Mouse (Mus musculus) MEL (cell line): ENCODE results near the gene Cd274. TPM values are rescaled to one million over a fixed set of nuclear protein-coding genes. Genes with fewer than 3 reads are reported as not detected.

ENCODE experiments used
- DNase-seq: peaks from one replicate; pipeline ENCODE4 v3.0.0; 2011; ENCODE audit warnings: low read depth, low spot score
- H3K27ac ChIP-seq: 2 replicates; pipeline ENCODE4 v1.5.1; 2012; ENCODE audit warnings: low read depth, mild to moderate bottlenecking, control low read depth, low read length, moderate library complexity; ENCODE audit not compliant: control insufficient read depth
- H3K27me3 ChIP-seq, 2 experiments: fragments of 150-350 bp in 1 of 2; sonication (generic) in 1 of 2; 2 replicates each; pipeline ENCODE4 v1.6.1; 2012; ENCODE audit warnings: low read length in 2 of 2, mild to moderate bottlenecking in 2 of 2, improper control_type of control experiment in 1 of 2, moderate library complexity in 1 of 2; ENCODE audit not compliant: insufficient read depth in 2 of 2, control insufficient read depth in 1 of 2
- H3K36me3 ChIP-seq, 2 experiments: 2 replicates each; pipeline ENCODE4 v1.6.1; 2012 to 2014; ENCODE audit warnings: low read length in 2 of 2, improper control_type of control experiment in 1 of 2, inconsistent platforms in 1 of 2, mild to moderate bottlenecking in 1 of 2; ENCODE audit not compliant: insufficient read depth in 2 of 2, control insufficient read depth in 1 of 2
- H3K4me1 ChIP-seq, 2 experiments: fragments of 150-350 bp in 1 of 2; sonication (generic) in 1 of 2; 2 replicates each; pipeline ENCODE4 v1.6.1; 2012; ENCODE audit warnings: low read length in 2 of 2, improper control_type of control experiment in 1 of 2, mild to moderate bottlenecking in 1 of 2; ENCODE audit not compliant: insufficient read depth in 2 of 2, control insufficient read depth in 1 of 2
- H3K4me3 ChIP-seq, 2 experiments: fragments of 150-350 bp in 1 of 2; sonication (generic) in 1 of 2; 2 replicates each; pipeline ENCODE4 v1.5.1; 2012; ENCODE audit warnings: low read depth in 2 of 2, low read length in 2 of 2, mild to moderate bottlenecking in 2 of 2, moderate library complexity in 2 of 2, control low read depth in 1 of 2, improper control_type of control experiment in 1 of 2; ENCODE audit not compliant: control insufficient read depth in 1 of 2, insufficient read depth in 1 of 2
- H3K79me2 ChIP-seq: 2 replicates; pipeline ENCODE4 v1.6.1; 2012; ENCODE audit warnings: mild to moderate bottlenecking, low read length, moderate library complexity; ENCODE audit not compliant: control insufficient read depth, poor library complexity, insufficient read depth
- H3K9ac ChIP-seq: 2 replicates; pipeline ENCODE4 v1.6.1; 2012; ENCODE audit warnings: low read depth, mild to moderate bottlenecking, control low read depth, low read length, moderate library complexity; ENCODE audit not compliant: control insufficient read depth, poor library complexity, severe bottlenecking
- H3K9me3 ChIP-seq: fragments of 150-350 bp; sonication (generic); replicated peaks from 2 replicates; pipeline ENCODE4 v1.6.1; 2012; ENCODE audit warnings: mild to moderate bottlenecking, low read length, improper control_type of control experiment, moderate library complexity; ENCODE audit not compliant: insufficient read depth
- CTCF ChIP-seq, 3 experiments: IDR thresholded peaks in 2 of 3; conservative IDR thresholded peaks in 1 of 3; 2 replicates each; pipeline ENCODE4 v1.5.1; 2011 to 2012; ENCODE audit warnings: low read length in 3 of 3, low read depth in 2 of 3, mild to moderate bottlenecking in 2 of 3, improper control_type of control experiment in 1 of 3, inconsistent platforms in 1 of 3, mixed read lengths in 1 of 3, moderate library complexity in 1 of 3; ENCODE audit not compliant: control insufficient read depth in 1 of 3, insufficient read depth in 1 of 3, poor library complexity in 1 of 3, severe bottlenecking in 1 of 3
- E2F4 ChIP-seq: IDR thresholded peaks from 2 replicates; pipeline ENCODE4 v1.6.1; 2011; ENCODE audit warnings: low read depth, low read length, improper control_type of control experiment, borderline replicate concordance
- GATA1 ChIP-seq: IDR thresholded peaks from 2 replicates; pipeline ENCODE4 v1.6.1; 2011; ENCODE audit warnings: low read depth, low read length, improper control_type of control experiment
- JUND ChIP-seq: IDR thresholded peaks from 2 replicates; pipeline ENCODE4 v1.6.1; 2011; ENCODE audit warnings: low read depth, mild to moderate bottlenecking, improper control_type of control experiment, low read length
- KAT2A ChIP-seq: conservative IDR thresholded peaks from 2 replicates; pipeline ENCODE4 v1.6.1; 2012; ENCODE audit warnings: low read depth, low read length, improper control_type of control experiment, inconsistent platforms
- MAFK ChIP-seq: IDR thresholded peaks from 2 replicates; pipeline ENCODE4 v1.6.1; 2011; ENCODE audit warnings: low read depth, mild to moderate bottlenecking, low read length, improper control_type of control experiment, borderline replicate concordance
- MAZ ChIP-seq: IDR thresholded peaks from 2 replicates; pipeline ENCODE4 v1.6.1; 2012; ENCODE audit warnings: low read depth, mild to moderate bottlenecking, inconsistent platforms, low read length, improper control_type of control experiment
- MEF2A ChIP-seq: IDR thresholded peaks from 2 replicates; pipeline ENCODE4 v1.6.1; 2014; ENCODE audit warnings: low read depth, mild to moderate bottlenecking, inconsistent platforms, low read length, improper control_type of control experiment; ENCODE audit not compliant: poor library complexity, insufficient replicate concordance, severe bottlenecking; ENCODE audit errors: extremely low read depth
- POLR2A ChIP-seq, 2 experiments: IDR thresholded peaks; 2 replicates each; pipeline ENCODE4 v1.6.1; 2011 to 2012; ENCODE audit warnings: low read length in 2 of 2, mild to moderate bottlenecking in 2 of 2, control low read depth in 1 of 2, improper control_type of control experiment in 1 of 2, low read depth in 1 of 2, moderate library complexity in 1 of 2; ENCODE audit not compliant: control insufficient read depth in 1 of 2, insufficient read depth in 1 of 2, poor library complexity in 1 of 2
- POLR2AphosphoS2 ChIP-seq: IDR thresholded peaks from 2 replicates; pipeline ENCODE4 v1.6.1; 2011; ENCODE audit warnings: low read length, improper control_type of control experiment
- POLR2AphosphoS5 ChIP-seq: IDR thresholded peaks from 2 replicates; pipeline ENCODE4 v1.6.1; 2012; ENCODE audit warnings: low read depth, borderline replicate concordance, mild to moderate bottlenecking, inconsistent platforms, low read length, moderate library complexity, mixed read lengths
- SIN3A ChIP-seq: IDR thresholded peaks from 2 replicates; pipeline ENCODE4 v1.6.1; 2012; ENCODE audit warnings: low read length, improper control_type of control experiment, inconsistent platforms
- TCF12 ChIP-seq: IDR thresholded peaks from 2 replicates; pipeline ENCODE4 v1.6.1; 2014; ENCODE audit warnings: low read depth, mild to moderate bottlenecking, inconsistent platforms, low read length, improper control_type of control experiment, moderate library complexity
- ZNF384 ChIP-seq: IDR thresholded peaks from 2 replicates; pipeline ENCODE4 v1.6.1; 2012; ENCODE audit warnings: low read depth, mild to moderate bottlenecking, inconsistent platforms, low read length, improper control_type of control experiment
- polyA plus RNA-seq, 2 experiments: library from polyadenylated mRNA; stranded (reverse) in 1 of 2; unstranded in 1 of 2; fragments of >175 nt in 1 of 2; fragments of >200 nt in 1 of 2; gene quantifications; 2 replicates each; pipeline versions ENCODE4 v1.2.1 to v1.2.4; 2012; ENCODE audit warnings: low replicate concordance in 2 of 2, low read depth in 1 of 2; ENCODE audit not compliant: insufficient read length in 2 of 2, insufficient read depth in 1 of 2, missing spikeins in 1 of 2
- total RNA-seq: library from RNA; depleted of rRNA; stranded (reverse); fragments of 300-350 nt; gene quantifications from 2 replicates; pipeline ENCODE4 v1.2.3, GENCODE M21; 2012

Cd274 gene
- total and polyA plus RNA-seq, 3 experiments, result 3.1 to 5.0 TPM; not detected in 1

DNA sequence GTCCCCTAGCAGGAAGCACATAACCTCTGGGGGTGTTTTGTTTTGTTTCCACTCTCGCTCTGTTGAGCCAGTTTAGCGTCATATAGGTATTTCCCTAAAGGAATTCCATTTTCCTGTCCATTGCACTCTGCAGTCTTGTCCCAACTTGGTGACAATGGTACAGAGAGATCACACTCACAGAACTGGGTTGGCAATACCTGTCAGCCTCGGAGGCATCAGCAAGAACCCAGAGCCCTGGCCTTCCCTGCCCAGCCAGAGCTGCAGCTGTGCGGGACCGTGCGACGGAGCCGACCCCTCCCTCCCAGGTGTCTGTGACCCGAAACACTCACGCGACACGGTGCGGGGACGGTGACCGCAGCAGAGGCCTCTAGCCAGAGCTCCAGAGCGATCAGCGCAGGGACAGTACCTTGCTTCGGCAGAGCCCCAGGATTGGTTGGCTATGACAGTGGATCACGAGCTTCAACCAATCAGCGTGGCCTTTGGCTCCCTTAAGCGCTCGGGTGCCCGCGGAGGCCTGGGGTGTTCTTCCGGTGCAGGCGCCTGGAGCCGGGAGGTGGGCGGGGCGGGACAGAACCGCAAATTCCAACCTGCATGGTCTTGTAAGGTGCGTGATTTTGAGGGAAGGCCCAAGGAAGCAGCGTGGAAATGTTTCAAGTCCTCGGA is 5.7 kb upstream of the Cd274 start:
- TF ChIP-seq CTCF (IDR thresholded peaks at IDR 0.05 in 2 of 3, conservative IDR thresholded peaks at IDR 0.05 in 1 of 3; ENCODE audit: control insufficient read depth in 1 of 3, insufficient read depth in 1 of 3, low read depth in 2 of 3, low read length in 3 of 3, poor library complexity in 1 of 3, severe bottlenecking in 1 of 3) (no peak), POLR2A (IDR thresholded peaks at IDR 0.05; ENCODE audit: control insufficient read depth in 1 of 2, insufficient read depth in 1 of 2, low read depth in 1 of 2, low read length in 2 of 2, poor library complexity in 1 of 2) (peak in 1 of 2 experiments; percentile 98; a peak in 2 of 4 replicates), POLR2AphosphoS5 (0 out of 2 replicates have a peak, but pooled peaks have one; percentile 38)
- Histone ChIP-seq H3K27ac (peak overlapping the region; percentile 42), H3K9ac (peak overlapping the region; percentile 64), H3K27me3 (no peaks in the 10 kb centered on the region), H3K4me1 (peaks cover 16 to 33% of the 10 kb centered on the region in 2 experiments), H3K9me3 (no peaks in the 10 kb centered on the region), H3K79me2 (peaks cover 2% of the 10 kb centered on the region; the same call in 1 of the 2 replicates), H3K4me3 (peak overlapping the region; percentile 61 to 62), H3K36me3 (peaks cover 0 to 38% of the 10 kb centered on the region in 2 experiments; a peak in 2 of 4 replicates)
- peak; percentile 100 for DNase-seq

DNA sequence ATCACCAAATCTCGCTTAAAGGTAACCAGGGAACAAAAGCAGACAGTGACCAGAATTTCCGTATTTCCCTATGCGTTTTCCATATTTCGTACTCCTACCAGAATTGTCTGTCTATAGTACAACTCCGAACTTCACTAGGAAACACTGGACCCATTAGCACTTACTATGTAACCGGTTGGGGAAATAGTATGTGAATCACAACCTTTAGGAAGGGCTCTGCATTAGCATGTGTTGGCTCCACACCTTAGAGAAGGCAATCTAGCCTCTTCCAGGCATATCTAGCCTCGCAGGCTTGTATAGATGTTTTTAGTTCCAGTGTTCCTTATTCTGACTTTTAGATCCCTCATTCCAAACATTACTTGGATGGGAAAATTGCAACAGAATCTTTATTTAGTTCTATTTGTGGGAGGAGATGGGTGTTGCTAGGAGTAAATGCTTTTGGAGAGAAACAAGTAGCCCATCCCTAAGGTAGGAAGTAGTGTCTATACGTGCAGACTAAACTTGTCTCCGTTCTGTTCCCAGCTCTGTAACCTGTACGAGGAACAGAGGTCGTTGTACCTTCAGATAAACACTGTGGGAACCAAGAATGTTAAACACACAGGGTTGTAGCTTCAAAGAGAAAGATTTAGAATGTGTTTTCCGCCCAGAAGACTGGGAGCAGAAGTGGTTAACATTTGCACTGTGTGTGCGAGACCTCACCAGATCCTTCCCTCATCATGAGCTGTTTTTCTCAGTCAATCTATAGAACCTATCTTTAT is 4.9 kb upstream of the Cd274 start:
- DNase-seq, result no peak
- TF ChIP-seq SIN3A (no peak), JUND (no peak), GATA1 (no peak), TCF12 (no peak), KAT2A (no peak), MAFK (no peak), POLR2AphosphoS2 (no peak), MEF2A (no peak), POLR2A (IDR thresholded peaks at IDR 0.05; ENCODE audit: control insufficient read depth in 1 of 2, insufficient read depth in 1 of 2, low read depth in 1 of 2, low read length in 2 of 2, poor library complexity in 1 of 2) (no peak), E2F4 (no peak), ZNF384 (no peak), MAZ (no peak)
- Histone ChIP-seq H3K9me3 (no peaks in the 10 kb centered on the region), H3K27me3 (no peaks in the 10 kb centered on the region), H3K4me3 (peak overlapping the region; percentile 61 to 62), H3K79me2 (peaks cover 4% of the 10 kb centered on the region; the same call in 1 of the 2 replicates), H3K4me1 (peaks cover 16 to 33% of the 10 kb centered on the region in 2 experiments), H3K36me3 (peaks cover 0 to 38% of the 10 kb centered on the region in 2 experiments; a peak in 2 of 4 replicates), H3K9ac (peak overlapping the region; percentile 58), H3K27ac (no peak overlapping the region)
